Mouse (Mus musculus) liver, embryonic 11.5 days (tissue): ENCODE results near the gene 4930558K02Rik. TPM values are rescaled to one million over a fixed set of nuclear protein-coding genes. Genes with fewer than 3 reads are reported as not detected.

Experiments used
- ATAC-seq: fragments of 200-750 bp; cut with Nextera tagmentation; replicated peaks from 2 replicates; pipeline ENCODE4 v1.8.0; 2017; ENCODE audit warnings: moderate number of reproducible peaks, mild to moderate bottlenecking, moderate TSS enrichment, moderate library complexity; ENCODE audit not compliant: low FRiP score
- DNase-seq: peaks from one replicate; pipeline ENCODE4 v3.0.0-alpha.2; 2017; ENCODE audit warnings: low spot score
- H3K27ac ChIP-seq: fragments of 300-500 bp; sonication (generic); 2 replicates; pipeline ENCODE4 v1.5.1; 2014; ENCODE audit warnings: mild to moderate bottlenecking, low read depth, low read length, control low read depth
- H3K27me3 ChIP-seq: fragments of 300-500 bp; sonication (generic); replicated peaks from 2 replicates; pipeline ENCODE4 v1.6.1; 2014; ENCODE audit warnings: low read length, mixed read lengths; ENCODE audit not compliant: control insufficient read depth, insufficient read depth
- H3K36me3 ChIP-seq: fragments of 300-500 bp; sonication (generic); 2 replicates; pipeline ENCODE4 v1.6.1; 2014; ENCODE audit warnings: mild to moderate bottlenecking, low read length, moderate library complexity, mixed read lengths; ENCODE audit not compliant: control insufficient read depth, insufficient read depth
- H3K4me1 ChIP-seq: fragments of 300-500 bp; sonication (generic); replicated peaks from 2 replicates; pipeline ENCODE4 v1.6.1; 2014; ENCODE audit warnings: low read length, mixed read lengths; ENCODE audit not compliant: control insufficient read depth, insufficient read depth
- H3K4me2 ChIP-seq: fragments of 300-500 bp; sonication (generic); 2 replicates; pipeline ENCODE4 v1.6.1; 2014; ENCODE audit warnings: mild to moderate bottlenecking, control low read depth, moderate library complexity
- H3K4me3 ChIP-seq: fragments of 300-500 bp; sonication (generic); 2 replicates; pipeline ENCODE4 v1.5.1; 2014; ENCODE audit warnings: low read depth, low read length, control low read depth
- H3K9ac ChIP-seq: fragments of 300-500 bp; sonication (generic); 2 replicates; pipeline ENCODE4 v1.6.1; 2014; ENCODE audit warnings: low read depth, low read length, control low read depth
- H3K9me3 ChIP-seq: fragments of 300-500 bp; sonication (generic); 2 replicates; pipeline ENCODE4 v1.6.1; 2016; ENCODE audit warnings: low read length, inconsistent platforms, mixed read lengths; ENCODE audit not compliant: control insufficient read depth
- WGBS: fragments of 180-500 bp; shearing (Covaris S2); extraction: QIAGEN DNeasy Blood & Tissue Kit; methylation state at CpG from one replicate; pipeline ENCODE4 v1.1.7; 2014; 5-methylcytosine and 5-hydroxymethylcytosine counted together
- polyA plus RNA-seq: library from polyadenylated mRNA; unstranded; fragments of >200 nt; fragmentation: Nextera tagmentation; extraction: Ambion mirVana; gene quantifications from 2 replicates; pipeline ENCODE4 v1.2.1, GENCODE M21; 2014

The 4930558K02Rik gene
- polyA plus RNA-seq, 1 experiment from 2014 or later, result not detected

DNA sequence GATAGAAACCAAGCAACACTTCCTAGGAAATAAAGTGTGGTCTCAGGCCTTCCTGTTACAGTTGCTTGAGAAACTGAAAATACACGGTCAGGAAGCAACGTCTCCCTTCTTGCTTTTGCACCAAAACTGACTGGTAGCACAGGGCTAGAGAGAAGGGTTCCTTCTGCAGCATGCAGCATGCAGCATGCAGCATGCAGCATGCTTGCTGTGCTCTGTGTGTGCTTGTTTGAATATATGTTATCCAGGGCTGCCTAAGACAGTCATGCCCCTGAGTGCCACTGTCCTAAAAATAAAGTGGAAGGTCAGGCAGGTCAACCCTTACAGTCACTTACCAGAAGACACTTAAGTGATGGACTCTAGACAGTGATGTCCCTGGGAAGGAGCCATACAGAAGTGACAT lies 85.3 kb downstream of the 4930558K02Rik start:
- Histone ChIP-seq H3K4me1 (peaks cover 21% of the 10 kb centered on the region), H3K27me3 (no peaks in the 10 kb centered on the region), H3K36me3 (no peaks in the 10 kb centered on the region), H3K4me2 (peak overlapping the region; percentile 56), H3K9me3 (no peaks in the 10 kb centered on the region), H3K9ac (peak overlapping the region; percentile 45), H3K4me3 (no peak overlapping the region), H3K27ac (peak overlapping the region; percentile 97)
- DNase-seq (no peak), ATAC-seq (peak; percentile 71)
- 42% methylated on average over 2 of the region's 2 CpGs for WGBS

Other genes with a start within 250 kb of the 4930558K02Rik start
- not detected in 2 replicates for gene Fasl, start 191.1 kb downstream of the 4930558K02Rik start, polyA plus RNA-seq
- 16.7 and 22.3 TPM in 2 replicates for gene Suco, start 103.0 kb downstream of the 4930558K02Rik start, polyA plus RNA-seq
- 22.8 and 25.0 TPM in 2 replicates for gene Pigc, start 10.4 kb downstream of the 4930558K02Rik start, polyA plus RNA-seq